Mouse (Mus musculus) cerebellum, postnatal 4 days (tissue): ENCODE results near the gene 2900026A02Rik.

ENCODE experiments used
- DNase-seq, 2 experiments: peaks; one replicate each; pipeline ENCODE4 v3.0.0; 2022; ENCODE audit warnings: low spot score in 2 of 2, mixed read lengths in 1 of 2

The 2900026A02Rik gene

GRCm38 (mm10) chr5:113221147-113221865 is at the start of gene 2900026A02Rik:
TSS of gene 2900026A02Rik (minus strand) at chr5:113221236.
- DNase-seq: peak; percentile 63 to 87

- DNase-seq: no peak
Measured at GRCm38 (mm10) chr5:113270043-113270442, 49.0 kb upstream of the 2900026A02Rik start.

GRCm38 (mm10) chr5:113268246-113268645 is 47.2 kb upstream of the 2900026A02Rik start:
- DNase-seq: no peak

GRCm38 (mm10) chr5:113265637-113266036 is 44.6 kb upstream of the 2900026A02Rik start:
- no peak for DNase-seq

GRCm38 (mm10) chr5:113250806-113251205 is 29.8 kb upstream of the 2900026A02Rik start:
- no peak for DNase-seq

- no peak for DNase-seq
Measured at GRCm38 (mm10) chr5:113249263-113249930, 28.4 kb upstream of the 2900026A02Rik start.

- no peak for DNase-seq
Measured at GRCm38 (mm10) chr5:113230196-113230595, 9.2 kb upstream of the 2900026A02Rik start.

- DNase-seq: peak; percentile 76 to 94
Measured at GRCm38 (mm10) chr5:113226632-113227102, 5.6 kb upstream of the 2900026A02Rik start, which contains the start of gene Tmem211. TSS of gene Tmem211 (plus strand) at chr5:113226909.

GRCm38 (mm10) chr5:113225686-113226435 is 4.8 kb upstream of the 2900026A02Rik start:
- no peak for DNase-seq

- no peak for DNase-seq
Measured at GRCm38 (mm10) chr5:113225271-113225670, 4.2 kb upstream of the 2900026A02Rik start.

- no peak for DNase-seq
Measured at GRCm38 (mm10) chr5:113223888-113224287, 2.9 kb upstream of the 2900026A02Rik start.

GRCm38 (mm10) chr5:113220383-113221146 is 471 bp downstream of the 2900026A02Rik start:
- DNase-seq: no peak

GRCm38 (mm10) chr5:113219876-113220275 is 1.2 kb downstream of the 2900026A02Rik start:
- DNase-seq: no peak

- DNase-seq: no peak
Measured at GRCm38 (mm10) chr5:113219450-113219849, 1.6 kb downstream of the 2900026A02Rik start.

GRCm38 (mm10) chr5:113218617-113219235 is 2.3 kb downstream of the 2900026A02Rik start:
- no peak for DNase-seq

- no peak for DNase-seq
Measured at GRCm38 (mm10) chr5:113217076-113217475, 4.0 kb downstream of the 2900026A02Rik start.

- DNase-seq: no peak
Measured at GRCm38 (mm10) chr5:113216328-113216960, 4.6 kb downstream of the 2900026A02Rik start.

- no peak for DNase-seq
Measured at GRCm38 (mm10) chr5:113215610-113216011, 5.4 kb downstream of the 2900026A02Rik start.

- no peak for DNase-seq
Measured at GRCm38 (mm10) chr5:113214455-113214854, 6.6 kb downstream of the 2900026A02Rik start.

GRCm38 (mm10) chr5:113214041-113214440 is 7.0 kb downstream of the 2900026A02Rik start:
- no peak for DNase-seq
